Mouse (Mus musculus) frontal cortex, postnatal 25 days (tissue): ENCODE results near the gene Dis3l2.

Experiments used
- DNase-seq, 2 experiments: peaks; one replicate each; pipeline ENCODE4 v3.0.0; 2022; ENCODE audit warnings: low spot score in 2 of 2

Gene Dis3l2

GRCm38 (mm10) chr1:86916355-86916984 lies 212.9 kb downstream of the Dis3l2 start:
- DNase-seq, result no peak

DNA sequence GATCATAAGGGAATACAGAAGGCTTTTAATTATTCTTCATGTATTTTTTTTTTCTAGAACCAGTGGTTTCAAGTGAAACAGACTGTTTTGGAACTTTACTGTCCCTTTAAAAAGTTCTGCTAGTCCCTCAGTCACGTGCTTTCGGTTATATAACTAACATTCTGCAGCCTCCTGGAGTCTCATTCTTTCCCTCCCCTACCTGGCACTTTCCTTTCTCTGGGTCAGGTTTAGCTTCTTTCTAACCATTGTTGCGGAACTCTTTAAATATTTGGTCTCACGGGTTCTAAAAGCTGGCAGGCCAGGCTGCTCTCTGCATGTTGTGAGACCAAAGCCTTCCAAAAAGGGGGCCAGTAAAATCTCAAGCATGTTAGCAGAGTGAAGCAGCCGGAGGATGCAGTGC lies 222.2 kb downstream of the Dis3l2 start:
- DNase-seq, result no peak

GRCm38 (mm10) chr1:86931606-86932379 lies 228.2 kb downstream of the Dis3l2 start:
- DNase-seq, result no peak

DNA sequence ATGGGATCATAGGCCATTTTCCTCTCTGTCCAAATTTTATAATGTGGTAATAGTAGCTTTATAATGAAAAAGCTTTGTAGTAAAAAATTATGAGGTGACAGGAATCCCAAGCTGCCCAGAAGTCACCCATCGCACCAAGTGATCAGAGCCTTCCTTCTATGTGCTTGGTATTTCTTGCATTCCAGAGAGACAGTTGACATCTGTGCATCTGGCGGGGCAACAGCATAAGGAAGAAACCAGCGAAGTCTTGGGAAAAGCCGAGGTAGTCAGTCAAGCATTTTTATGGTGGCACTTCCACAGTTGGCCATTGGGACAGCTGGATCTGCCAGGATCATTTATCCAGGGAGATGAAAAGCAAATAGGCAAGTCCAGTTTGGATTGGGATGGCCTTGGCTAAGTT lies 229.2 kb downstream of the Dis3l2 start:
- DNase-seq, result no peak

DNA sequence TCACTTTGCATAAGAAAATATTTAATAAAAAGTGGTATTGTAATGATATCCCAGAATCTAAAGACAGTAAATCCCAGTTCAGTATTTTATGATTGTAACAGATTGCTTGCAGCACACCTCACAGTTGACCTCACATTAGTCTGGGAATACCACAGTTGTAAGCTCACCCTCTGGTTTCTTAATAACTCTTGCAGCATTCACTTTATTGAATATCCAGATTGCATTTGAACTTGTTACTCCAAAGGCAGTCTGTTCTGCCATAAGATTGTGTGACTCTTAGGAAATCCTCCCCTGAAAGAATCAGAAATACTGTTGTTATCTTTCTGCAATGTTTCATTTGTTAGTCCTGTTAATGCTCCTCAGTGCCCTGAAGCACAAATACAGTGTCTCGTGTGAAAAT lies 230.0 kb downstream of the Dis3l2 start:
- no peak for DNase-seq

DNA sequence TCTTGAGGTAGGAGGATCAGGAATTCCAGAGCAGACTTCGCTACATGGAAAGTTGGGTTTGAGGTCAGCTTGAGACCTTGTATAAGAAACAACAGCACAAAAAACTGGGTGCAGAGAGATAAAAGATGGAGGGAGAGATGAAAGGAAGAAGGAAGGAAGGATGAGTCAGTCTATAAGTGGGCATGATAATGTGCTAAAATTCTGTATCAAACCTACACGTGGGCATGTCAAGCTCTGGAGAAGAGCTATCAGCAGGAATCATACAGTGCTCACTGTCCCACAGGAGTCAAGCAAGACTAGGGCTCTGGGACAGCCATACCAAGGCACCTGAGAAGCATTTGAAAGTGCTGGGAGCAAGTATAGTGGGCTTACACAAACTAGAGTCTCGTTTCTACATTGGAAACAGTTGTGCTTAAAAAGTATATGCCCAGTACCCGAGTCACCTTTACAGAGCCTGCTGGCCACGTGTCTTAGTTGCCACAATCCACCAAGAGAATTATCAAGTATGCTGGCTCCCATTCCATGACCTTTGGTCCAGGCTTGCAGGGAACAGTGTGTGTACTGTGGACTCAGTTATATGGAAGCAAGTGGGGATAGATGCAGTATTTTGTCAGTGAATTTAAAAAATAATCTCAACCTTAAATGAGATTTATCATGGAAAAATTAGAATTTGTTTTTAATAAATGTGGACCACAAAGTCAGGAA lies 248.0 kb downstream of the Dis3l2 start:
- DNase-seq, result no peak

- DNase-seq, result no peak
Measured at GRCm38 (mm10) chr1:86955801-86956200, 252.2 kb downstream of the Dis3l2 start.

- no peak for DNase-seq
Measured at GRCm38 (mm10) chr1:86968261-86968964, 264.8 kb downstream of the Dis3l2 start.

- no peak for DNase-seq
Measured at GRCm38 (mm10) chr1:86969173-86969725, 265.6 kb downstream of the Dis3l2 start.

DNA sequence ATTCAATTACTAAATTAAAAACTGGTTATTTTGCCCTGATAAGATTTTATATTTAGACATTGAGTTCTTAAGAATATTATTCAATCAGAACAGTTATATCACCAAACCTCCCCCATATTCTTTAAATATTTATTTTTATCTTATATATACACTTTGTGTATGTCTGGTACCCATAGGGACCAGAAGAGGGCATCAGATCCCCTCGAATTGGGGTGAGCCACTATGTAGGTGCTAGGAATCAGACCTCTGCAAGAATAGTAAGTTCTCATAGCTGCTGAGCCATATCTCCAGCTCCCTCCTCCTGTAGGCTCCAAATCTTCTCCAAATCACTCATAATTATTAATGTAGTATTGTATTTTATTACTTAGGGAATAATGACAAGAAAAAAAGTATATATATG lies 269.1 kb downstream of the Dis3l2 start:
- no peak for DNase-seq

DNA sequence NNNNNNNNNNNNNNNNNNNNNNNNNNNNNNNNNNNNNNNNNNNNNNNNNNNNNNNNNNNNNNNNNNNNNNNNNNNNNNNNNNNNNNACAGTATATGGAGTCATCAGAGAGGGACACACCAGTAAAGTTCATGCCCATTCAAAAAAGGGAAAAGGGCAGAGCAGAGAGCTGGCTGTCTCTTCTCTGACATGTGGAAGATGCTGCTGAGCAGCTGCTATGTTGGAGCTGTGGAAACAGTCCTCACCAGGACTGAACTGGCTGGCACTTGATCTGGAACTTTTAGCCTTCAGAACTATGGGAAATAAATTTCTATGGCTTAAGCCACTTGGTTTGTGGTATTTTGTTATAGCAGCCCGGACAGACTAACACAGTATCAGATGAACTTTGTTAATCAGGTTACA lies 273.4 kb downstream of the Dis3l2 start:
- DNase-seq, result no peak

DNA sequence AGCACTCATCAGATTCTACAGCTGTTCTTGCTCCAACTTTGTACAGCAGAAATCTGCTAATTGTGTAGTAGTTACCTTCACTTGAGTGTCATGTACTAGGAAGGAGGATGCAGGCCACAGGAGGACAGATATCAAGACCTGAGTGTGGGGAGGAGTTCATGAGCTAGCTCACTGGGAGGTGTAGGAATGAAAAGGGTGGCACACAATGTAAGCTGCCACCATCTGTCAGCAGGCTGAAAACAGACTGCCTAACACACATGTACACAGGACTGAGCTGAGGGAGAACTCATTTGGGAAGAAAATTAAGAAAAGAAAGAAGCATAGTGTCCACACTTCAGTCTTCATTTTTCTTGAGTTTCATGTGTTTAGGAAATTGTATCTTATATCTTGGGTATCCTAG lies 282.8 kb downstream of the Dis3l2 start:
- DNase-seq, result no peak

DNA sequence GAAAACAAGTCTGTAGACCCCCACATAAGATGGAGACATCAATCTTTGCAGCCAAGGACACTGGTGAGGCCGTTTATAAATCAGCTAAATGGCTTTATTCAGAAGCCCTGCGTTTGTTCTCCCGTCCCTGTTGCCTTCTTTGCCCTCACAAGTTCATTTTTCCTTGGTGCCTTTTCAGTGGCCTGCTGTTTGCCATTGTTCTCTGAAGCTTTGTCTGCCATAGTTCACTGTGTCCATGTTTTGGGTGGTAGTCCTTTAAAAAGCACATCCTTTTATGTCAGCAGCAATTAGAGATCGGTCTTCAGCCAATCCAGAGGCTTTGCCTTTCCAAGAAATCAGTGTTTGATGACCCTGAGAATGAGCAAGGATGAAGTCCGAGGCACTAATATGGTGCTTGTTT lies 289.2 kb downstream of the Dis3l2 start:
- DNase-seq, result no peak

DNA sequence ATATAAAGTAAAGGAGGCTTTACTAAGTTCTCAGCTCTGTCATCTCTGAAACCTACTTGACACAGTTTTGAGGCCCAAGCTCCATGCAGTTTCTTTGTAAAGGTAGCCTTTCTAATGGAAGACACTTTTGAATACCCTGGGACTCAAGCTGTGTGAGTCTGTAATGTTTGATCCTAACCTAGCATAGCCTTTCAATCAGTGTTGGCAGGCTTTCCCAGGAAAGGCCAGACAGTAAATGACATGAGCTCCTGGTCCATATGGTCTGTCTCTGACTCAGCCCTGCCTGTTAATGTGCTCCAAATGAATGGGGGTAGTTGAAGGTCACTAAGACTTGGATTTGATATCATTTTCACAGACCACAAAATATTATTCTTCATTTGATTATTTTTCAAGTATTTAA lies 290.4 kb downstream of the Dis3l2 start:
- DNase-seq, result no peak

- no peak for DNase-seq
Measured at GRCm38 (mm10) chr1:86998051-86998450, 294.4 kb downstream of the Dis3l2 start.

- no peak for DNase-seq
Measured at GRCm38 (mm10) chr1:87001365-87001764, 297.8 kb downstream of the Dis3l2 start.

DNA sequence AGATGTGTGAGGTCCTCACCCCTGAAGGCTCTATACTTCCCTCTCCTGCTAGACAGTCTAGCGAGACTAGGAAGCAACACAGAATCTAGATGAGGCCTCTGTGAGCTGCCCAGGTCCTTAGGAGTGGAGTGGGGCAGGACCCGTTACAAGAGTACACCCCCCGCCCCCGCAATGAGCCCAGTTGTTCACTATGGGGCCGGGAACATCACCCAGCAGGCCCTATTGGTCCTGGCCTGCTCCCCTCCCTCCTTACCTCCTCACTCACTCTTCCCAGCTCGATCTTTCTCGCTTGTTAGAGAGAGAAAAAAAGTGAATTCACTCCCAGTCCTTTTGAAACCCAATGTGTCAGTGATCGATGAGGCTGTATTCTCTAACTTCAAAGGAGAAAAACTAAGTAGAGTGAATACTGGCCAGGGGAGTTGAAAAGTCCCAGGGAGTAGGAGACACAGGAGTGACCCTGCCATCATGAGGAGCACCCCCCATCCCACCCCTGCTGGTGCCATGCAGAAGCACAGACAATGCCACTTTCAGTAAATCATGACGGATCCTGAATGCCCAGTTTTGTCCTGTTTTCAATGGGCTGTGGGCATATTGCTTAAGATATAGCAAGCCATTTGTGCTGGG lies 299.0 kb downstream of the Dis3l2 start:
- DNase-seq, result no peak

DNA sequence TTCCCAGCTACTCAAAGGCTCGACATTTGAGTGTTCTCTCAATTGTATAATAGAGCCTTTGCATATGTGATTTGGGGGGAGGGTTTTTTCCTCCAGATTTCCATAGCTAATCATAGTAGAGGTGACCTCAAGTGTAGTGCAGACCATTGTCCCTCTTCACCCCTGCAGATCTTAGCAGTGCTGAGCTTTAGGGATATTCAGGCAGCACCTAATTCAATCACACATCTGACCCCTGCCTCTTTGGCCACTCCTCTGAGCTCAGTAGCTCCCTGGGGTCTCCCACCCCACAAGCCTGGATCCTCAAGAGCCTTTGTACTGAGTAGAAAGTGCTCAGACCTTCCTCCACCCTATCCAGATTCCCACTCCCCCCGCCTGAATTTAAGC lies 299.6 kb downstream of the Dis3l2 start:
- DNase-seq, result no peak

DNA sequence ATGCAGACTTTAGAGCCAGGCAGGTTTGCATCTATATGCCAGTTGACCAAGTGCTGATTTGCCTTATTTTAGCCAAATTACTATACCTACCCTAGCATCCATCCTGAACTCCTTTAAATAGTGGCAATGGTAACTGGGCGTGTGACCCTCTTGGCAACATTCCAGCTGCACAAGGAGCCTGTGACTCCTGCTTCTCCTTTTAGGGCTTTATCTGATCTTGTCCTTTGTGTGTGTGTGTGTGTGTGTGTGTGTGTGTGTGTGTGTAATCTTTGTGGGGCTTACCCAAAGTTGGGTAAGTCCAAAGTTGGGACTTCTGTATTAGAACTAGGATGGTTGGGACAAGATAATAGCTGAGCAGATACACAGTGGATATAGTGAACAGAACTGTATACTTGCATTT lies 302.8 kb downstream of the Dis3l2 start:
- no peak for DNase-seq

- no peak for DNase-seq
Measured at GRCm38 (mm10) chr1:87008211-87008610, 304.6 kb downstream of the Dis3l2 start.

GRCm38 (mm10) chr1:87009156-87009555 lies 305.5 kb downstream of the Dis3l2 start:
- no peak for DNase-seq
